Mouse (Mus musculus) liver, embryonic 16.5 days (tissue): ENCODE measurements around the gene Gm20431. TPM values are rescaled to one million over a fixed set of nuclear protein-coding genes. Genes with fewer than 3 reads are reported as not detected.

ENCODE experiments used
- ATAC-seq: fragments of 200-750 bp; cut with Nextera tagmentation; 2 replicates; pipeline ENCODE4 v1.8.0; 2017; ENCODE audit warnings: low read depth, mild to moderate bottlenecking, moderate number of reproducible peaks, moderate library complexity
- H3K27ac ChIP-seq: fragments of 300-500 bp; sonication (generic); 2 replicates; pipeline ENCODE4 v1.5.1; 2014; ENCODE audit warnings: mild to moderate bottlenecking, low read length
- H3K27me3 ChIP-seq: fragments of 300-500 bp; sonication (generic); 2 replicates; pipeline ENCODE4 v1.6.1; 2014; ENCODE audit warnings: low read depth, low read length, mixed read lengths; ENCODE audit not compliant: control insufficient read depth, insufficient read depth
- H3K36me3 ChIP-seq: fragments of 300-500 bp; sonication (generic); 2 replicates; pipeline ENCODE4 v1.6.1; 2014; ENCODE audit warnings: mild to moderate bottlenecking; ENCODE audit not compliant: control insufficient read depth, insufficient read depth
- H3K4me1 ChIP-seq: fragments of 300-500 bp; sonication (generic); 2 replicates; pipeline ENCODE4 v1.6.1; 2014; ENCODE audit warnings: low read depth, low read length, mixed read lengths; ENCODE audit not compliant: control insufficient read depth
- H3K4me2 ChIP-seq: fragments of 300-500 bp; sonication (generic); 2 replicates; pipeline ENCODE4 v1.6.1; 2014; ENCODE audit warnings: low read depth, low read length, mixed read lengths
- H3K4me3 ChIP-seq: fragments of 300-500 bp; sonication (generic); 2 replicates; pipeline ENCODE4 v1.5.1; 2014; ENCODE audit warnings: low read depth, mild to moderate bottlenecking, low read length
- H3K9ac ChIP-seq: fragments of 300-500 bp; sonication (generic); 2 replicates; pipeline ENCODE4 v1.6.1; 2014; ENCODE audit warnings: low read depth, low read length
- H3K9me3 ChIP-seq: fragments of 300-500 bp; sonication (generic); replicated peaks from 2 replicates; pipeline ENCODE4 v1.6.1; 2016; ENCODE audit warnings: low read length; ENCODE audit not compliant: control insufficient read depth
- WGBS: fragments of 180-500 bp; shearing (Covaris S2); extraction: QIAGEN DNeasy Blood & Tissue Kit; methylation state at CpG from one replicate; pipeline ENCODE4 v1.1.7; 2014; ENCODE audit not compliant: insufficient replicate concordance; 5-methylcytosine and 5-hydroxymethylcytosine counted together
- polyA plus RNA-seq: library from polyadenylated mRNA; unstranded; fragments of >200 nt; fragmentation: Nextera tagmentation; extraction: Ambion mirVana; gene quantifications from 2 replicates; pipeline ENCODE4 v1.2.1, GENCODE M21; 2015

Gm20431 gene
- not detected in 2 replicates for polyA plus RNA-seq

GRCm38 (mm10) chr2:167661270-167662203 lies at the start of gene Gm20431:
Gene Gm20431 (minus strand): TSS chr2:167661496.
- WGBS: under 1% methylated on average over 103 of the region's 110 CpGs
- Histone ChIP-seq H3K9ac (peak within 1 kb of the TSS; percentile 93), H3K9me3 (no peaks in the 10 kb centered on the region), H3K27me3 (no peaks in the 10 kb centered on the region), H3K27ac (peak within 1 kb of the TSS; percentile 67; the same call in 1 of the 2 replicates), H3K4me1 (peaks cover 23% of the 10 kb centered on the region), H3K36me3 (no peaks in the 10 kb centered on the region), H3K4me3 (peak within 1 kb of the TSS; percentile 82), H3K4me2 (peak within 1 kb of the TSS; percentile 94)
- peak; percentile 97 for ATAC-seq

- H3K4me2 ChIP-seq: no peak overlapping the region
- H3K9me3 ChIP-seq: no peaks in the 10 kb centered on the region
- peak overlapping the region; percentile 26; the same call in 1 of the 2 replicates for H3K27ac ChIP-seq
- peaks cover 8% of the 10 kb centered on the region; the same call in 1 of the 2 replicates for H3K4me1 ChIP-seq
- H3K4me3 ChIP-seq: no peak overlapping the region
- H3K9ac ChIP-seq: no peak overlapping the region
- 28% methylated on average over 6 of the region's 6 CpGs for whole genome bisulfite sequencing
- peak; percentile 58 for ATAC-seq
- H3K36me3 ChIP-seq: no peaks in the 10 kb centered on the region
- no peaks in the 10 kb centered on the region for H3K27me3 ChIP-seq
Measured at GRCm38 (mm10) chr2:167710574-167710973, 49.3 kb upstream of the Gm20431 start.

GRCm38 (mm10) chr2:167709969-167710368 lies 48.7 kb upstream of the Gm20431 start:
- ATAC-seq: peak; percentile 26; the same call in 1 of the 2 replicates
- no peaks in the 10 kb centered on the region for H3K36me3 ChIP-seq

GRCm38 (mm10) chr2:167708373-167708772 lies 47.1 kb upstream of the Gm20431 start:
- Histone ChIP-seq H3K9ac (no peak overlapping the region), H3K4me2 (no peak overlapping the region), H3K27ac (no peak overlapping the region), H3K9me3 (no peaks in the 10 kb centered on the region), H3K27me3 (no peaks in the 10 kb centered on the region), H3K4me1 (peaks cover 6% of the 10 kb centered on the region; the same call in 1 of the 2 replicates), H3K36me3 (no peaks in the 10 kb centered on the region), H3K4me3 (no peak overlapping the region)
- WGBS: 68% methylated on average over 15 of the region's 15 CpGs
- no peak for ATAC-seq

More at GRCm38 (mm10) chr2:167709969-167710368, 48.7 kb upstream of the Gm20431 start:
- H3K9ac ChIP-seq: no peak overlapping the region
- H3K4me2 ChIP-seq: no peak overlapping the region
- peaks cover 8% of the 10 kb centered on the region; the same call in 1 of the 2 replicates for H3K4me1 ChIP-seq
- no peaks in the 10 kb centered on the region for H3K9me3 ChIP-seq
- H3K27ac ChIP-seq: peak overlapping the region; percentile 26; the same call in 1 of the 2 replicates
- H3K27me3 ChIP-seq: no peaks in the 10 kb centered on the region
- WGBS: 34% methylated on average over 6 of the region's 6 CpGs
- H3K4me3 ChIP-seq: no peak overlapping the region

GRCm38 (mm10) chr2:167706183-167706939 lies 45.1 kb upstream of the Gm20431 start:
- Histone ChIP-seq H3K9ac (no peak overlapping the region), H3K4me2 (no peak overlapping the region), H3K27ac (no peak overlapping the region), H3K4me3 (no peak overlapping the region), H3K27me3 (no peaks in the 10 kb centered on the region), H3K36me3 (no peaks in the 10 kb centered on the region), H3K4me1 (peaks cover 6% of the 10 kb centered on the region; the same call in 1 of the 2 replicates), H3K9me3 (no peaks in the 10 kb centered on the region)
- 59% methylated on average over 11 of the region's 11 CpGs for WGBS
- ATAC-seq: no peak

- no peaks in the 10 kb centered on the region for H3K36me3 ChIP-seq
- no peak for ATAC-seq
- H3K9me3 ChIP-seq: no peaks in the 10 kb centered on the region
- H3K9ac ChIP-seq: no peak overlapping the region
- no peak overlapping the region for H3K4me2 ChIP-seq
- no peak overlapping the region for H3K4me3 ChIP-seq
- 56% methylated on average over 4 of the region's 4 CpGs for WGBS
- no peak overlapping the region for H3K27ac ChIP-seq
- H3K4me1 ChIP-seq: no peaks in the 10 kb centered on the region
- H3K27me3 ChIP-seq: no peaks in the 10 kb centered on the region
Measured at GRCm38 (mm10) chr2:167704409-167704808, 43.1 kb upstream of the Gm20431 start.

GRCm38 (mm10) chr2:167702126-167702525 lies 40.8 kb upstream of the Gm20431 start:
- no peak overlapping the region for H3K9ac ChIP-seq
- H3K4me2 ChIP-seq: no peak overlapping the region
- no peak overlapping the region for H3K4me3 ChIP-seq
- H3K9me3 ChIP-seq: no peaks in the 10 kb centered on the region
- H3K36me3 ChIP-seq: no peaks in the 10 kb centered on the region
- ATAC-seq: no peak
- peak overlapping the region; percentile 29; the same call in 1 of the 2 replicates for H3K27ac ChIP-seq
- no peaks in the 10 kb centered on the region for H3K27me3 ChIP-seq
- peaks cover 5% of the 10 kb centered on the region for H3K4me1 ChIP-seq
- 56% methylated on average over 6 of the region's 6 CpGs for WGBS

GRCm38 (mm10) chr2:167701472-167701871 lies 40.2 kb upstream of the Gm20431 start:
- 36% methylated on average over 5 of the region's 5 CpGs for WGBS
- Histone ChIP-seq H3K36me3 (no peaks in the 10 kb centered on the region), H3K27me3 (no peaks in the 10 kb centered on the region), H3K27ac (no peak overlapping the region; the same call in 1 of the 2 replicates), H3K9me3 (no peaks in the 10 kb centered on the region), H3K4me2 (no peak overlapping the region), H3K9ac (no peak overlapping the region), H3K4me1 (peaks cover 5% of the 10 kb centered on the region), H3K4me3 (no peak overlapping the region)
- ATAC-seq: no peak
